Mouse (Mus musculus): Measurements from ENCODE around the gene Alx3.

- TF ChIP-seq CTCF (IDR thresholded peaks at IDR 0.05; ENCODE audit: extremely low read depth, insufficient read depth, low read length): no peak
- no peak for TF ChIP-seq POLR2A (IDR thresholded peaks at IDR 0.05; ENCODE audit: extremely low read depth, insufficient read depth, low read length)
These were observed 52.1 kb downstream of the Alx3 start for GRCm38 (mm10) chr3:107646947-107647346.
